Mouse (Mus musculus) thymus, adult 2 months (tissue): ENCODE results near the gene Nup188.
A peak's percentile ranks its signal among the peaks of the same experiment; 100 is the strongest.

Source experiments
- CTCF ChIP-seq: fragments of 200-500 bp; IDR thresholded peaks from 2 replicates; pipeline ENCODE4 v1.5.1; 2012; ENCODE audit warnings: mild to moderate bottlenecking, control low read depth, low read length, moderate library complexity, borderline replicate concordance; ENCODE audit not compliant: control insufficient read depth, poor library complexity, insufficient read depth; ENCODE audit errors: extremely low read depth
- POLR2A ChIP-seq: fragments of 200-500 bp; IDR thresholded peaks from 2 replicates; pipeline ENCODE4 v1.6.1; 2012; ENCODE audit warnings: mild to moderate bottlenecking, low read length, control low read depth, moderate library complexity; ENCODE audit not compliant: control insufficient read depth, poor library complexity, insufficient read depth; ENCODE audit errors: extremely low read depth

DNA sequence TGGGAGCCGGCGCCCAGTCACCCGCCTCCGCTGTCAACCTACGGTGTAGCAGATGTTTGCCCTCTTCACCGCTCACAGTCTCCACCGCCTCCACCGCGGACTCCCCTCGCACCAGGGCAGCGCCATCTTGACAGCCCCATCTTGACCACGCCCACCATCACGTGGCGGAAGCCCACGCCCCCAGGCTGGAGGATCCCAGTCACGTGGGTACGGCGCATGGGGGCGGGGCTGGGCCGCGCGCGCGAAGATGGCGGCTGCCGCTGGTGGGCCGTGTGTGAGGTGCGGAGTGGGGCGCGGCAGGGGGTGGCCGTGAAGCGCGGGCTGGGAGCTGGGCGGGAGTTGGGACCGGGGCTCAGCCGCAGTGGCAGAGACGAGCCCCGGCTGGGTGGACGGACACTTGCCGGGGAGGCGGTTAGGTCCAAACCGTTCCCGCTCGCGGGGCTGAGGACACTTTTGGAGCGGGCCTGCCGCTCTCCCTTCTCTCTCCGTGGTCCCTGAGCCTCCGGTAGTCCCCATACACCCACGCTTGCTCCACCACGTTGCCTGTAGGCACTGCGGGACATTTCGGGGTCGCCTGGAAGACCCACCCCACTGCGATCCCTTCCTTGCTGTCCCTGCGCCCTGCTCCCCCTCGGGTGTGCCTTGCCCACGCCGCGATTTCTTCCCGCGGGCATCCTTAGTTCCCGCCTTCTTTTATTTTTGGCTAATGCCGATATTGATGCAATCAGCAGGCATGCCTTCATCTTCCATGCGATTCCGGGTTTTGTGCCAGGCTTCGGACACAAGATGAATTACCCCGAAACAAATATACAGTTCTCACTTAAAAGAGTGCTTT, at the start of gene Nup188, which contains the start of gene Dolk:
- TF ChIP-seq POLR2A, result peak; percentile 86
- peak; percentile 60; the same call in 1 of the 2 replicates for TF ChIP-seq CTCF
